Mouse (Mus musculus) thymus, adult 2 months (tissue): Measurements from ENCODE around the gene P2rx1.

Source experiments
- CTCF ChIP-seq: fragments of 200-500 bp; IDR thresholded peaks from 2 replicates; pipeline ENCODE4 v1.5.1; 2012; ENCODE audit warnings: mild to moderate bottlenecking, control low read depth, low read length, moderate library complexity, borderline replicate concordance; ENCODE audit not compliant: control insufficient read depth, poor library complexity, insufficient read depth; ENCODE audit errors: extremely low read depth
- POLR2A ChIP-seq: fragments of 200-500 bp; IDR thresholded peaks from 2 replicates; pipeline ENCODE4 v1.6.1; 2012; ENCODE audit warnings: mild to moderate bottlenecking, low read length, control low read depth, moderate library complexity; ENCODE audit not compliant: control insufficient read depth, poor library complexity, insufficient read depth; ENCODE audit errors: extremely low read depth

GRCm38 (mm10) chr11:73037691-73038090, 38.8 kb downstream of the P2rx1 start:
- TF ChIP-seq CTCF (no peak), POLR2A (no peak)
